Mouse (Mus musculus): Measurements from ENCODE around the gene Gpr19. TPM values are rescaled to one million over a fixed set of nuclear protein-coding genes. Genes with fewer than 3 reads are reported as not detected.

Gene Gpr19
- total RNA-seq, 2 experiments from 2014 or later, result 7.2 to 19.7 TPM

- ATAC-seq (replicated peaks; ENCODE audit: low FRiP score, poor library complexity, severe bottlenecking), result no peak
Measured at GRCm38 (mm10) chr6:134889763-134890162, 8.6 kb downstream of the Gpr19 start.

- ATAC-seq (replicated peaks; ENCODE audit: low FRiP score, poor library complexity, severe bottlenecking), result no peak
Measured at GRCm38 (mm10) chr6:134888563-134889017, 9.8 kb downstream of the Gpr19 start.

- ATAC-seq (replicated peaks; ENCODE audit: low FRiP score, poor library complexity, severe bottlenecking), result no peak
Measured at GRCm38 (mm10) chr6:134887711-134888449, 10.5 kb downstream of the Gpr19 start.

- ATAC-seq (replicated peaks; ENCODE audit: low FRiP score, poor library complexity, severe bottlenecking), result no peak
Measured at GRCm38 (mm10) chr6:134887008-134887407, 11.4 kb downstream of the Gpr19 start.

GRCm38 (mm10) chr6:134886475-134886874 lies 11.9 kb downstream of the Gpr19 start:
- no peak for ATAC-seq (replicated peaks; ENCODE audit: low FRiP score, poor library complexity, severe bottlenecking)

GRCm38 (mm10) chr6:134885515-134885914 lies 12.9 kb downstream of the Gpr19 start:
- ATAC-seq (replicated peaks; ENCODE audit: low FRiP score, poor library complexity, severe bottlenecking), result no peak

GRCm38 (mm10) chr6:134883661-134884060 lies 14.7 kb downstream of the Gpr19 start:
- ATAC-seq (replicated peaks; ENCODE audit: low FRiP score, poor library complexity, severe bottlenecking), result no peak

- no peak for ATAC-seq (replicated peaks; ENCODE audit: low FRiP score, poor library complexity, severe bottlenecking)
Measured at GRCm38 (mm10) chr6:134880046-134880445, 18.3 kb downstream of the Gpr19 start.

- no peak for ATAC-seq (replicated peaks; ENCODE audit: low FRiP score, poor library complexity, severe bottlenecking)
Measured at GRCm38 (mm10) chr6:134879556-134879955, 18.8 kb downstream of the Gpr19 start.

- no peak for ATAC-seq (replicated peaks; ENCODE audit: low FRiP score, poor library complexity, severe bottlenecking)
Measured at GRCm38 (mm10) chr6:134877892-134878291, 20.5 kb downstream of the Gpr19 start.

- no peak for ATAC-seq (replicated peaks; ENCODE audit: low FRiP score, poor library complexity, severe bottlenecking)
Measured at GRCm38 (mm10) chr6:134877276-134877675, 21.1 kb downstream of the Gpr19 start.

- peak; percentile 48; the same call in 1 of the 2 replicates for ATAC-seq (replicated peaks; ENCODE audit: low FRiP score, poor library complexity, severe bottlenecking)
Measured at GRCm38 (mm10) chr6:134876795-134877194, 21.6 kb downstream of the Gpr19 start.

- ATAC-seq (replicated peaks; ENCODE audit: low FRiP score, poor library complexity, severe bottlenecking), result no peak
Measured at GRCm38 (mm10) chr6:134873018-134873417, 25.4 kb downstream of the Gpr19 start.

GRCm38 (mm10) chr6:134872236-134872635 lies 26.1 kb downstream of the Gpr19 start:
- ATAC-seq (replicated peaks; ENCODE audit: low FRiP score, poor library complexity, severe bottlenecking), result no peak

- ATAC-seq (replicated peaks; ENCODE audit: low FRiP score, poor library complexity, severe bottlenecking), result peak; percentile 29; the same call in 1 of the 2 replicates
Measured at GRCm38 (mm10) chr6:134870887-134871286, 27.5 kb downstream of the Gpr19 start.

- ATAC-seq (replicated peaks; ENCODE audit: low FRiP score, poor library complexity, severe bottlenecking), result peak; percentile 47
Measured at GRCm38 (mm10) chr6:134870209-134870742, 28.1 kb downstream of the Gpr19 start.

GRCm38 (mm10) chr6:134867325-134867724 lies 31.1 kb downstream of the Gpr19 start:
- no peak for ATAC-seq (replicated peaks; ENCODE audit: low FRiP score, poor library complexity, severe bottlenecking)

GRCm38 (mm10) chr6:134866113-134866512 lies 32.3 kb downstream of the Gpr19 start:
- no peak for ATAC-seq (replicated peaks; ENCODE audit: low FRiP score, poor library complexity, severe bottlenecking)

- peak; percentile 59 for ATAC-seq (replicated peaks; ENCODE audit: low FRiP score, poor library complexity, severe bottlenecking)
Measured at GRCm38 (mm10) chr6:134863146-134863545, 35.2 kb downstream of the Gpr19 start.

GRCm38 (mm10) chr6:134862671-134863104 lies 35.7 kb downstream of the Gpr19 start:
- ATAC-seq (replicated peaks; ENCODE audit: low FRiP score, poor library complexity, severe bottlenecking), result no peak

GRCm38 (mm10) chr6:134861386-134861785 lies 37.0 kb downstream of the Gpr19 start:
- ATAC-seq (replicated peaks; ENCODE audit: low FRiP score, poor library complexity, severe bottlenecking), result no peak

All from erythroid progenitor cell, adult 5-6 weeks (primary cell).